Mouse (Mus musculus): Measurements from ENCODE around the gene Tmigd3.

DNA sequence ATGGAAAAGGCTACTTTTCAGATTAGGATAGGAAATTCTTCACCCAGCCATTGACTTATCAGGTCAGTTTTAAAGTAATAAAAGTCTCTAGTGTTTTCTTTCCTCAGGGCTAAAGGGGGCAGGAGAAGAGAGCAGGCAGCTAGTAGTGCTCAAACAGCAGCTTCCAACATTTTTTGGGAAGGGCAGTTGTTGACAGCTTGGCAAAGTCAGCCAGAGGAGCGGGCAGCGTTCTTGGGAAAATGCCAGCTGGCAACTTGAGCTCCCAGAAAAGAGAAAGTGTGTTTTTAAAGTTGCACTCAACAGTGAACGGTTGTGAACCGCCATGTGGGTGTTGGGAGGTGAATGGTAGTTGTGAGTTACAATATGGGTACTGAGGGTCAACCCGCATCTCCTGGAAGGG is 64.3 kb downstream of the Tmigd3 start:
- TF ChIP-seq POLR2AphosphoS2 (IDR thresholded peaks at IDR 0.05; ENCODE audit: low read depth, low read length) (no peak), ETS1 (conservative IDR thresholded peaks at IDR 0.05; ENCODE audit: low read depth, low read length) (no peak), CTCF (conservative IDR thresholded peaks at IDR 0.05 in 1 of 2, IDR thresholded peaks at IDR 0.05 in 1 of 2; ENCODE audit: low read depth in 2 of 2, low read length in 2 of 2) (no peak), UBTF (IDR thresholded peaks at IDR 0.05; ENCODE audit: low read depth, low read length) (no peak), HCFC1 (IDR thresholded peaks at IDR 0.05; ENCODE audit: low read depth, low read length) (no peak), GABPA (IDR thresholded peaks at IDR 0.05; ENCODE audit: insufficient replicate concordance, low read depth, low read length) (no peak), EP300 (IDR thresholded peaks at IDR 0.05; ENCODE audit: low read length) (no peak), BHLHE40 (IDR thresholded peaks at IDR 0.05; ENCODE audit: low read depth, low read length) (no peak), RCOR1 (conservative IDR thresholded peaks at IDR 0.05; ENCODE audit: low read depth, low read length) (no peak), ZKSCAN1 (IDR thresholded peaks at IDR 0.05; ENCODE audit: borderline replicate concordance, low read depth, low read length) (no peak), POLR2A (IDR thresholded peaks at IDR 0.05; ENCODE audit: low read depth, low read length) (no peak), MAFK (IDR thresholded peaks at IDR 0.05; ENCODE audit: insufficient replicate concordance, low read length) (no peak), E2F4 (IDR thresholded peaks at IDR 0.05; ENCODE audit: insufficient replicate concordance, low read depth, low read length) (no peak)

Measured in CH12.LX (cell line).